Mouse (Mus musculus) Patski (cell line): ENCODE measurements around the gene Atp1a3. TPM values are rescaled to one million over a fixed set of nuclear protein-coding genes. Genes with fewer than 3 reads are reported as not detected.

ENCODE experiments used
- ATAC-seq: fragments of 100-300 bp; one replicate; pipeline ENCODE4 v1.8.0; 2021
- CTCF ChIA-PET: fragments of 350-600 bp; sonication (Branson Sonifier 250); formaldehyde crosslinking; loops from one replicate; lab custom pipeline; 2022; ENCODE audit warnings: inconsistent platforms; lab: Charles Lee
- POLR2A ChIA-PET: fragments of 350-600 bp; sonication (Branson Sonifier 250); formaldehyde crosslinking; loops from one replicate; lab custom pipeline; 2022; ENCODE audit warnings: antibody characterized with exemption, inconsistent platforms; lab: Charles Lee
- DNase-seq: peaks from one replicate; pipeline ENCODE4 v3.0.0-alpha.2; 2011; ENCODE audit warnings: low read depth, low spot score
- H3K27me3 ChIP-seq: fragments of 371-371 bp; one replicate; pipeline ENCODE4 v1.5.1; 2021
- CTCF ChIP-seq: fragments of 100-300 bp; IDR thresholded peaks from one replicate; pipeline ENCODE4 v1.5.1; 2021
- in situ Hi-C: fragments of 300-500 bp; cut with MboI; formaldehyde crosslinking; loops from 3 replicates; pipeline ENCODE4 v1.11.1; 2018; ENCODE audit warnings: low pct_unique_long_range_greater_than_20kb, mixed read lengths
- polyA plus RNA-seq: library from polyadenylated mRNA; unstranded; gene quantifications from one replicate; pipeline ENCODE4 v1.2.3, GENCODE M21; 2021

The Atp1a3 gene
- polyA plus RNA-seq, 1 experiment from 2014 or later, result 0.05 TPM

DNA sequence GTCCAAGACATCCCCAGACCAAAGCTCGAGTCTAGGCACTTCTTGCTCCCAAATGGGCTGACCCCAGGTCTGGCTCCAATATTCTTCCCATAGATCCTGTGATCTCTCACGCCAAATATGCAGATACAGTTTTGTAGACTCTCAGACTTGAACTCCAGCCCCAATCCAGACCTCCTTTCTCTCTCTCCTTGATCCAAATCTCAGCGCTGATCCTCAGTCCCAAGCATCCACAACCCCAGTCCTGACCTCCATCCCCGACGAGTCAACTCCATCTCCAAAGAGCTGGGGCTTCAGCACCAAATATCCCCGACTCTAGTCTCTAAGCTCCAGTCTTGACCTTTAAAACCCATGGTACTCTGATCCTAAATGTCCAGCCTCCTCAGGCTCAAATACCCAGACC lies 62.1 kb downstream of the Atp1a3 start:
- TF ChIP-seq CTCF, result no peak
- H3K27me3 ChIP-seq, result peaks cover 57% of the 10 kb centered on the region
- DNase-seq (no peak), ATAC-seq (no peak)
- ChIA-PET CTCF (no interaction called here), POLR2A (no interaction called here)
- in situ Hi-C loops, result no loop called here

DNA sequence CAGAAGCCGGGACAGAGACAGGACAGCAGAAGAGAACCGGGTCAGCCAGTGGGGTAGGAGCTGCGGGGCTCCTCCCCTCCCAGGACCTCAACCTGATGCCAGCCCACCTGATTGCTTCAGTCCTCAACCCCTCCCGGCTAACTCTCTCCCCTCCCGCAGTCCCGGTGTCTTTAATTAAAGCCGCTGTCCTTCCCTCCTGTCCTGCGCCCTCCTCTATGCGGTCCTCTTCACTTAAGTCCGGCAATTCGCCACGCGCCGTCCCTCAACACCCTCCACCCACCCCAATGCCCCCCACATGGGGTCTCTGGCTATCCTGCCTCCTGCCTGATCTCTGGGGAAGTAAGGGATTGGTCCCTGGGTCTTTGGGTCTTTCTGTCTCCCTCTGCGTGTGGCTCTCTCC lies 74.1 kb downstream of the Atp1a3 start:
- ChIA-PET POLR2A (no interaction called here), CTCF (no interaction called here)
- no peak for DNase-seq
- TF ChIP-seq CTCF, result no peak
- in situ Hi-C loops, result no loop called here
- no peak for ATAC-seq
- peaks cover 36% of the 10 kb centered on the region for H3K27me3 ChIP-seq

DNA sequence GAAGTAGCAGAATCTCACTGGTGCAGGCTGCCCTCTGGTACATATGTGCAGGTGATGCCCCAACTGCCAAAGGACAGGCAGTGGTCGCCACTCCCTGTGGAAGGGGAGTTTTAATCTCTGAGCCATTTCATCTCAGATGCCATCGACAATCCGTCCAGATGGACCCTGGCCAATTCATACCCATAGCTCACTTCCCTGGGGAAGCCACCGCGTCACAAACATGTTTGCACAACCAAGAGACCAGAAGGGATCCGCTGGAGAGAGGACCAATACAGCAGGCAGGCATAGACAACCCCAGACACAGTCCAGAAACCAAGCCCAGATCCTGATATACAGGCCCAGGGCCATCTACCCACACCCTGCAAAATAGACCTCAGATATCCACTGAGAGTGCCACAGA lies 75.3 kb downstream of the Atp1a3 start:
- no peak for DNase-seq
- no peak for TF ChIP-seq CTCF
- peaks cover 36% of the 10 kb centered on the region for H3K27me3 ChIP-seq
- ATAC-seq, result no peak
- POLR2A ChIA-PET, result no interaction called here
- in situ Hi-C loops, result no loop called here
- CTCF ChIA-PET, result no interaction called here

Other genes starting within 250 kb of the Atp1a3 start
- 0.31 TPM for gene Cd177, start 245.6 kb downstream of the Atp1a3 start, polyA plus RNA-seq
- not detected for gene Ceacam10, start 228.8 kb downstream of the Atp1a3 start, polyA plus RNA-seq
- 1.6 TPM for gene Gm9844, start 143.7 kb downstream of the Atp1a3 start, polyA plus RNA-seq
- 0.10 TPM for gene Lypd4, start 136.0 kb downstream of the Atp1a3 start, polyA plus RNA-seq
- gene Dmrtc2, start 135.9 kb downstream of the Atp1a3 start, polyA plus RNA-seq, result not detected
- 393 TPM for gene Rps19, start 121.6 kb downstream of the Atp1a3 start, polyA plus RNA-seq
- gene Cd79a, start 108.6 kb downstream of the Atp1a3 start, polyA plus RNA-seq, result not detected
- gene Arhgef1, start 103.0 kb downstream of the Atp1a3 start, polyA plus RNA-seq, result 95.7 TPM
- gene Gm4881, start 61.5 kb downstream of the Atp1a3 start, polyA plus RNA-seq, result not detected
- 211 TPM for gene Rabac1, start 33.2 kb downstream of the Atp1a3 start, polyA plus RNA-seq
- 49.5 TPM for gene Grik5, start 66.4 kb upstream of the Atp1a3 start, polyA plus RNA-seq
- 30.0 TPM for gene Zfp574, start 66.6 kb upstream of the Atp1a3 start, polyA plus RNA-seq
- 0.09 TPM for gene Pou2f2, start 173.8 kb upstream of the Atp1a3 start, polyA plus RNA-seq
- 18.1 TPM for gene Dedd2, start 214.7 kb upstream of the Atp1a3 start, polyA plus RNA-seq
- gene Zfp526, start 215.5 kb upstream of the Atp1a3 start, polyA plus RNA-seq, result 7.6 TPM
- gene Gsk3a, start 231.9 kb upstream of the Atp1a3 start, polyA plus RNA-seq, result 93.7 TPM
- 45.9 TPM for gene Erf, start 244.8 kb upstream of the Atp1a3 start, polyA plus RNA-seq